Mouse (Mus musculus): ENCODE measurements around the gene Lrrc8c.

Gene Lrrc8c

DNA sequence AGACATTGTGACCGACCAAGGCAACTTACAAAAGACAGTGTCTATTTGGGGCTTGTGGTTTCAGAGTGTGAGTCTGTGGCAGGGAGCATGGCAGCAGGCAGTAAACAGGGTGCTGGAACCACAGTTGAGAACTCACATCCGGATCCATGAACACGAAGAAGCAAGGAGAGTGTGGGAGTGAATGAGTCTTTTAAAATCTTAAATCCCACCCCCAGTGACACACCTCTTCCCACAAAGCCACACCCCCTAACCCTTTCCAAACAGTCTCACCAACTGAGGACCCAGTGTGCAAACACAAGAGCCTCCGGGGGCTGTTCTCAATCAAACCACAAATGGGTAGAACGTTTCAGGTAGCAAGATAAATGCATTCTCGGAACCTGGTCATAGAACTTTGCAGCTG lies 37.1 kb downstream of the Lrrc8c start:
- DNase-seq (ENCODE audit: low spot score in 2 of 2), result no peak

DNA sequence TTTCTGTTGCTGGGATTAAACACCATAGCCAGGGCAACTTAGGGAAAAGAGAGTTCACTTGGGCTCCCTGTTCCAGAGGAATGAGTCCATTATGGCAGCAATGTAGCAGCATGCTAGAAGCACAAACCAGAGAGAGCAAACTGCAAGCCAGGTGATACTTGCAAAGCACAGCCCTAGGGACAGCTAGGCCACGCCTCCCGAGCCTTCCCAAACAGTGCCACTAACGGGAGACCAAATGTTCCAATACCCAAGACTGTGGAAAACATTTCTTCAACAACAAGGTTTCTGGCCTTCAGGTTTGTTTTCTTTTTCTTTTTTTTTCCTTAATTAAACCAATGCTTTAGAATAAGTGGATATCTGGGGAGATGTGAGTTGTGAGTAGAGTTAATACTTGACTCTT lies 38.2 kb downstream of the Lrrc8c start:
- no peak for DNase-seq (ENCODE audit: low spot score in 2 of 2)

DNA sequence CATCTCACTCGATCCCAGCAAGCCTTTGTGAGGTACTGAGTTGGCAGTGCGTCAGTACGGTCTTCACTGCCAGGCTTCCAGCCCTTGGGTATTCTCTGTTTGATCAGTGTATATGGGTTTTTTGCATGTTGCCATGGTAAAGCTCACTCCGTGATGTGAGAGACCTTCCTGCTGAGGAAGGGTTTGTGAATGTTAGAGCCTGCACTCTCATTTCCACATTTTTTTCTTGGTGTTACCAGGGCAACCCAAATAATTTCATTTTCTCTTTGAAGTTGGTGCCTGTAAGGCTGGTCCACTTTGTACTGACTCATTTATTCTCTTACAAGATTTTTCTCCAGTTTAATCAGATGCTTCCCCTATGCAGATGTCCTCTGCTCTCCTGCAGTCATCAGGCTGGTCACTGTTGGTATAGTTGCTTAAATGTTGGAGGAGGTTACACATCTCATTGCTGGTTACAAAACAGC lies 38.6 kb downstream of the Lrrc8c start:
- DNase-seq (ENCODE audit: low spot score in 2 of 2), result no peak

- no peak for DNase-seq (ENCODE audit: low spot score in 2 of 2)
These were observed 39.3 kb downstream of the Lrrc8c start for GRCm38 (mm10) chr5:105558517-105558916.

- no peak for DNase-seq (ENCODE audit: low spot score in 2 of 2)
These were observed 42.7 kb downstream of the Lrrc8c start for GRCm38 (mm10) chr5:105561926-105562325.

- no peak for DNase-seq (ENCODE audit: low spot score in 2 of 2)
These were observed 45.6 kb downstream of the Lrrc8c start for GRCm38 (mm10) chr5:105564761-105565160.

DNA sequence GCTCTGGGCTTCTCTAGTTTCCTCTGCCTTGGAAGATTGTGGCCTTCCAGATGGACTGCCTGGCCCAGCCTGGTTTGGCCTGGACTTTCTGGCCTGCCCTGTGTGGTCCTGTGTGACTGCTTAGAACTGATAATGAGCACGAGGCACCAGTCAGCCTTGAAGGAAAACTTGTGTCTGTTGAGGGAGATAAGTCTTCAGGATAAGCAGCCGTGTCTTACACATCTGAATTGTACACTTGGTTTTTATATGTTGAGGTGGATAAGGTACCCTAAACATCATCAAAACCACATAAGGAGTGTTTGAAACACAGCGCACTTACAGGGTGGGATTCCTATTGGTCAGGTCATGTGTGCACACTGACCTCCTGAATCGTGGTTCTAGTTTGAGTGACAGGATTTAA lies 46.6 kb downstream of the Lrrc8c start:
- no peak for DNase-seq (ENCODE audit: low spot score in 2 of 2)

DNA sequence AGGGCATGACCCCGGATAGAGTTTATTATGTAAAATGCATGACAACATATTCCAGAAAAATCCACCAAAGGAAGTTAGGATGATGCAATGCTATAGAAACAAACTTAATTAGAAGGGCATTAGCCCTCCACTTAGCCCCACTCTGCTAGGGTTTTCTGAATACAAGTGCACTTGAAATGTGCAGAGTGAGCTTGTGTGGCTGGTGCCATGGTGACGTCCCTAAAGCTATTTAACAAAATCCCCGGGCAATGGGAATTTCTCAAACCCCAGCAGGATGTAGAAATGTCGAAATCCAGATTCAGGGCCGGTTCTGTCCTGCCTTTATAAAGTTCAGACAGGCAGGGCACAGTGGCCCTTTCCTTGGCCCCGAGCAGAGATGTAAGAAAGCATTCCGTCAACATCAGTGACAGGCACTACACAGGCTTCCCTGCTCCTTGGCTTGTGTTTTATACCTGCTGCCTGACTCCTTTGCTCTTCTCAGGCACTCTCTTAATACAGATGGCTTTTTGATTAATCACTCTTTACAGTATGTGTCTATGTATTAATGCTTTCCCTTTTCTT lies 47.7 kb downstream of the Lrrc8c start:
- DNase-seq (ENCODE audit: low spot score in 2 of 2), result no peak

- DNase-seq (ENCODE audit: low spot score in 2 of 2), result no peak
These were observed 49.0 kb downstream of the Lrrc8c start for GRCm38 (mm10) chr5:105568043-105568747.

DNA sequence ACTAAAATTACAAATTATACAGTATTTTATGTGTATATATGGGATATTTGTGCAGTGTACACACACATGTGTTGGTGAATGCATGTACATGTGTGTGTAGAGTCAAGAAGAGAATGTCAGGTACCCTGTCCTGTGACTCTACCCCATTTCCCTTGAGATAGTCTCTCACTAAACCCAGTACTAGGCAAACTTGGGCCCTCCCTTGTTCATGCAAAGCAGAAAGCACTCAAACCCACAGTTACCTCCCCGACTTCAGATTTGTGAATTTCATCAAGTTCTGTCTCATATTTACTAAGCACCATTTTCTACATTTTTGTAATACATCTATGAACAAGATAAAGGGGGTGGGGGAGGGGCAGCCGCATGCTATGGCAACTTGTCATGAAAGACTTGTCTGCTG lies 50.0 kb downstream of the Lrrc8c start:
- no peak for DNase-seq (ENCODE audit: low spot score in 2 of 2)

DNA sequence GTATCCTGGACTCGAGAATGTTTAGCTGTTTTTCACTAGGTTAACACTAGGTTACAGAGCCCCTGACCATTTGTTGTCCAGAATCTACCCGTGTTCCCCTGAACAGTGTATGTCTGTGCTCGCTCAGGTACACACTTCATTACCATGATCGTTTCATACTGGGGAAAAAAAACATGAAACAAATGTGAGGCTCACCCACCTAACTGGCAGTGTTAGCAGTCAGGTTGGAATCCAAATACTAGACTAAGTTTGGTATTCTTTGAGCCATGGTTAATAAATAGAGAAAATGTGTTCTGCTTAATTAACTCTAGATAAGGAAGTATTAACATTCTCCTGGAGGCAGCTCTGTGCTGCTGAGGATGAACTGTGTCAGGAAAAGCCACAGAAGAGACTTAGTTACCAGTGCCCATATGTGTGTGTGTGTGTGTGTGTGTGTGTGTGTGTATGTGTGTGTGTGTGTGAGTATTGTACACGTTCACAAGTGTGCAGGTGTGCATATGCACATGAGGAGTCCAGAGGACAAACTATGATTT lies 53.0 kb downstream of the Lrrc8c start:
- DNase-seq (ENCODE audit: low spot score in 2 of 2), result no peak

GRCm38 (mm10) chr5:105572876-105573275 lies 53.7 kb downstream of the Lrrc8c start:
- DNase-seq (ENCODE audit: low spot score in 2 of 2), result no peak

DNA sequence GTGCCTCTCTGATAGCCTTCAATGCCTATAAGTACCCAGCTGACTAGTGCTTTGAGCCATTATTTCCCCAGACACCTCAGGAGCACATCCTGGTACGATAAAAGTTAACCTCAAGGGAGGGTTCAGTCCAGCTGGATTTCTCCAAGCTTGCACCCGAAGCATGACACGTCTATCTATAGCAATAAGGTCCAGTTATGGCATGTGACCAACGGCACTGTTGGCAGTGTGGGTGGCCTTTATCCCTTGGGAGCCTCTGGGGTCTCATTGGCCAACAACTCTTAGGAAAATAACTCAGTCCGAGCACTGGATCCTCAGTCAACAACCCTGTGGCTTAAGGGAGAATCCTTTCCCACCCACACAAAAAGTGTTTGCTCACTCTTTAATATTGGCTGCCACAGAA lies 55.6 kb downstream of the Lrrc8c start:
- DNase-seq (ENCODE audit: low spot score in 2 of 2), result no peak

DNA sequence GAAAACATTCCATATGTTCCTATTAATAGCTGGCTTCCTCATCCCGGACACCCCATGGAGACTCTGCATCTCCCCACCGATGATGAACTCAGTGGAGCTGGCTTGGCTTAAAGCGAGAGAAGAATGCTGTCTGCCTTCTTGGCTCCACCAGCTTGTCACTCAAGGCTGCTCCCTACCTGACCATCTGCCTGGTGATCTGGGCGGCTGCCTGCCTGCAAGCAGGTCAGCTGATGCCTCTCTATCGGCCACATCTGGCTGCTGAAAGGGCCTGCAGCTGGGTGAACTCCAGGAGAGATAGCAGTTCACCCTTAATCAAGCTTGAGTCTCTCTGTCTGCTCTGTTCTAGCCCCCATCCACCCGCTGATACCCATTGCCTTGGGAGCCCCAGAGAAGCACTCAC lies 56.7 kb downstream of the Lrrc8c start:
- no peak for DNase-seq (ENCODE audit: low spot score in 2 of 2)

GRCm38 (mm10) chr5:105580909-105581308 lies 61.7 kb downstream of the Lrrc8c start:
- no peak for DNase-seq (ENCODE audit: low spot score in 2 of 2)

- no peak for DNase-seq (ENCODE audit: low spot score in 2 of 2)
These were observed 66.7 kb downstream of the Lrrc8c start for GRCm38 (mm10) chr5:105585929-105586328.

DNA sequence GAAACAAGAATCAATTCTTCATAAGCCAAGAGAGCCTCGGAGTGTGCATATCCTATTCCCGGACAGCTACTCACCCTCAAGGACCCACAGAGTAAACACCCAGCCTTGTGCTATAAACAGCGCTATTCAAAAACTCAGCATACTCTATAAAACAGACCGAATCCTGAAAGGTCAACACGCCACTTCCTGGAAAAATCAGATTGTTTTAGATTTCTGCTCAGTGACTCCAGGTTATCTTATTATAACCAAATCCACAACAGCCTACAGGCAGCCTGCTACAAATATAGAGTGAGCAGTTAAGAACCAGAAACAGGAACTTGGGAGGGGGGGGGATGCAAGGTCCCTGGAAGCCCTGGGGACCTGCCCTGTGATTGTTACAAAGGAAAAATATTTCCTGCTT lies 67.5 kb downstream of the Lrrc8c start:
- DNase-seq (ENCODE audit: low spot score in 2 of 2), result no peak

DNA sequence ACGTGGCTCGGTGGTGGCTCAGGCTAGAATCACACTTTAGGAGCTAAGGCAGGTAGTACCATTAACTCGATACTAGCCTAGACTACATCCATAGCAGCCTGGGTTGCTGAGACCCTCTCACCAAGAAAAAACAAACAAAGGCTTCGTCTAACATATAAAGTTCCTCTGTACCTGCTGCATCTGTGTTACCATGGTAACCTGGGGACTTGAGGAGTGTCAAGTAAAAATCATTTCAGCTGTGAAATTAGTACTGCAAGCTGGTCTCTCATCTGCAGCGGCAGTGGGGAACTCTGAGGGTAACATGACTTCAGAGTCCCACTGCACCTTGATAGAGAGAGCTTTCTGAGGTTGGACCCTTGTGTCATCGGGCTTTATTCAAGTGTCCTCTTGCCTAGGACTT lies 68.3 kb downstream of the Lrrc8c start:
- DNase-seq (ENCODE audit: low spot score in 2 of 2), result no peak

- DNase-seq (ENCODE audit: low spot score in 2 of 2), result no peak
These were observed 69.5 kb downstream of the Lrrc8c start for GRCm38 (mm10) chr5:105588683-105589082.

GRCm38 (mm10) chr5:105589119-105589518 lies 69.9 kb downstream of the Lrrc8c start:
- DNase-seq (ENCODE audit: low spot score in 2 of 2), result no peak

DNA sequence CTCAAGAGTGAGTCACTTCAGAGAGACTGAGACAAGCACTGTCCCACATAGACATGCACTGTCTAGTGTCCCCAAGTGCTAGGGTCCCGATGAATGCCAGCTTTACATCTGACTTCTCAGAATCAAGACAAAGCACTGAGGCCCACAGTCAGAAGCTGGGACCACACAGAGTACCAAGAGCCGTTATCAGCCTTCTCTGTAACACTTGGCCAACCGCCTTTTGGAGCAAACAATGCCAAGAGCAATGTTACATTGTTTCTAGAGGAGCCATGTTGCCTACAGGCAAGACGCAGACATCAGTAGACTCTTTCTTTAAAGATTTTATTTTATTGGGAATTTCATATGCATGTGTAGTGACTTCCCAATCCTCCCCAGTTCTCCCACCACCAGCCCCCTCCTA lies 73.2 kb downstream of the Lrrc8c start:
- DNase-seq (ENCODE audit: low spot score in 2 of 2), result no peak

- DNase-seq (ENCODE audit: low spot score in 2 of 2), result no peak
These were observed 74.4 kb downstream of the Lrrc8c start for GRCm38 (mm10) chr5:105593630-105594029.

DNA sequence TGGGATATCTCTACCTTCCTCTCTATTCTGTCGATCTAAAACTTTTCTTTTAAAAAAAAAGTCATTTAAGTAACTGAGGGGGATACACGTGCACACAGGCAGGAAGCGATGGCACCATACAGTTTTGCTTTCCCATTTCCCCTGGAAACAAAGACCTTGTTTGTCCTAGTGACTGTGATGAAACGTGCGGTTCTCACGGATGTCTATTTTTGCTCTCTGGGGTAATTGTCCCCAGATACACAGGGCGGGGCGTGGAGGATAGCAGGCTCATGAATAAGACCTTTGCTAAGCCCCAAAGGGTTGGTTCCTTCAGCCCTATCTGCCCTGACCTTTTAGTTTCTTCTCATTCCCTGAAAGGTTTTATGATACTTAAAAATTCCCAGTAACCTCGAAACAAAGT lies 79.7 kb downstream of the Lrrc8c start:
- no peak for DNase-seq (ENCODE audit: low spot score in 2 of 2)

GRCm38 (mm10) chr5:105599315-105599714 lies 80.1 kb downstream of the Lrrc8c start:
- DNase-seq (ENCODE audit: low spot score in 2 of 2), result no peak

Measured in urinary bladder, postnatal 4 days (tissue).